Mouse (Mus musculus): ENCODE results near the gene Vmn1r21. TPM values are rescaled to one million over a fixed set of nuclear protein-coding genes. Genes with fewer than 3 reads are reported as not detected.

The Vmn1r21 gene
- total RNA-seq, 2 experiments from 2014 or later, result not detected

Other genes starting within 250 kb of the Vmn1r21 start
- gene Pyurf, start 158.3 kb downstream of the Vmn1r21 start, total RNA-seq (2021), result 1 to 10 TPM; 6.8 to 7.5 TPM
- 100 to 1,000 TPM; 108 to 109 TPM for gene Lancl2, start 147.8 kb downstream of the Vmn1r21 start, total RNA-seq (2021)
- 10 to 100 TPM; 61.7 to 66.7 TPM for gene Vopp1, start 25.2 kb downstream of the Vmn1r21 start, total RNA-seq (2021)
- not detected for gene Vmn1r22, start 57.7 kb upstream of the Vmn1r21 start, total RNA-seq (2021)
- not detected for gene Vmn1r23, start 76.5 kb upstream of the Vmn1r21 start, total RNA-seq (2021)
- not detected for gene Vmn1r24, start 111.2 kb upstream of the Vmn1r21 start, total RNA-seq (2021)
- not detected for gene Vmn1r25, start 130.5 kb upstream of the Vmn1r21 start, total RNA-seq (2021)
- gene Vmn1r26, start 164.8 kb upstream of the Vmn1r21 start, total RNA-seq (2021), result not detected